Mouse (Mus musculus) monocyte, adult 2 months (primary cell): ENCODE measurements around the gene Nisch.

Experiments used
- DNase-seq, 2 experiments: peaks; one replicate each; pipeline ENCODE4 v3.0.0; 2022; ENCODE audit warnings: low spot score in 2 of 2, low read depth in 1 of 2

Nisch gene

DNA sequence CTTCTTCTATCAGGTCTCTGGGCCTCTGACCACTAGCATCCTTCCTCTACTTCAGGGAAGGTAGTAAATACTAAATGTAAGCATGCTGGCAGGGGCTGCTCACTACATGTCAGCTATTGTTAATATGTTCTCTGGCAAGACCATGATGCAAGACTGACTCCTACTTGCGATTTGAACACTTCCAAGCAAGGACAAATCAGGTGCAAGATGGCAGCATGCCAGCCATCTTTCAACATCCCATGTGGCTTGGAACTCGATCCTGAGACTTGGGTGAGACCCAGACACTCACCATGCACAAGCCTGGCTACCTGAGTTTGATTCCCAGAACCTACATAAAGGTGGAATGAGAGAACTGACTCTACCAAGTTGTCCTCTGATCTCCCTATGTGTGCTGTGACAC, 24.8 kb downstream of the Nisch start:
- no peak for DNase-seq

DNA sequence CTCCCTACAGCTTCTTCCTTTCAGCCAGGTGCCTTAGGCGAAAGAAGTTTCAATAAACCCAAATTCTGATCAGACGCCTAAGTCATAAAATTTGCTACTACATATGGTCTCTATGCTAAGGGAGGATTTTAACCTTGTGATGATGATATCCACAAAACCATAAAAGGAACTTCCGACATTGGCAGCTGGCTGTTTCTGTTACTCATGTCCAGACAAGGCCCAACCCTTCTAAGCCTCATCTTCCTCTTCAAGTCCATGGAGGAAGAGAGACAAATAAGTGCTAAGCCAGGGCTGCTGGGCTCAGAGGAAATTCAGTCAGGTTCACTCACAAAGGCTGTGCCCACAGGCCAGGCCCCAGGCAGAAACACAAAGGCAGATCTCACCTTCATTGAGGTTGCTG, 27.4 kb downstream of the Nisch start:
- DNase-seq: no peak

DNA sequence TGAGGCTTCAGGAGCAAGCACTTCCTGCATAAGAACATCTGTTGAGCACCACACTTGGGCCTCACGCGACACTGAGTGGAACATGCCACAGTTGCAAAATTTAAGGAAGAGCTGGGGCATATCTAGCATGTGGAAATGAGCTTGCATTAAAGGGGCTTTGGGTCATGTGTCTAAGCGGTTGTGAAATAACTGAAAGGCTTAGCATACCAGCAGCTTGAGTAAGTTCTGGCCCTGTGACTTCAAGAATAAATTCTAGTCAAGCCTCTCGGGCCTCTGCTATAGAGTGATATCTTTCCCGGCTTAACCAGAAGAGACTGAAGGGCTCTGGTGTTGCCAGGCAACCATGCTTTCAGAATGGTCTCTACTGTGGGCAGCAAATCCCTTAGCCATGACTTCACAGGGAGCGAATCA, 28.0 kb downstream of the Nisch start:
- no peak for DNase-seq

DNA sequence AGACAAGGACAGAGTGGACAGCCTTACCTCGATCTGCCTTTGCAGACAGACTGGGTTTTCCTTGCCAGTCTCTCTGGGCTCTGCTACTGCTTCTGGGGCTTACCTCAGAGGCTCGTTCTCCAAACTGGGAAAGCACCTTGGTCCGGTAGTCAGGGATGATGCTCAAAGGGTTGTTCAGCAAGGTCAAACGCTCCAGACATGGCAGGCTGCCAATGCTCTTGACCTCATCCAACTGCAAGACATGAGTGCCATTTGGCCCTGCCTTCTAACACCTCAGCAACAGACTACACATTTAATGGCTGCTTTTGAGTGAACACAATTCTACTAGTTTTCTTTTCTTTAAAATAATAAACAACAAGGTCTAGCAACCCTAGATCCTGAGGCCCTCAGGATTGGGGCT, 30.1 kb downstream of the Nisch start:
- no peak for DNase-seq

DNA sequence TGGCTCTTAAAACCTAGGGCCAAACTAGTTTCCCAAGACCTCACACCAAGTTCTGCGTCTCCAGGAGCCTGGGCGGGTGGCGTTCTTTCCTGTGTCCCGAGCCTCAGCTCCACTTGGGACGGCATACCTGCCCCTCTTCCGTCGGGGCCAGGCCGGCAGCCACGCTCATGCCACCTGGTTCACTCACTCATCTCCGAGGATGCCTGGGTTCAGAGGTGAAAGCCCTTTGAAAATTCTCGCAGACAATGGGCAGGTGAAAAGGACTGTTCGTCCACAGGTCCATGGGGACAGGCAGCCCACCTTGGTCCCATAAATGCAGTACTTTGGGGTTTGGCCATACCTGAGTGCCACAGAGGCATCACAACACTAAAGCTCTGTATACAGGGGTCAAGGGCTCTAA, 32.6 kb downstream of the Nisch start:
- no peak for DNase-seq

DNA sequence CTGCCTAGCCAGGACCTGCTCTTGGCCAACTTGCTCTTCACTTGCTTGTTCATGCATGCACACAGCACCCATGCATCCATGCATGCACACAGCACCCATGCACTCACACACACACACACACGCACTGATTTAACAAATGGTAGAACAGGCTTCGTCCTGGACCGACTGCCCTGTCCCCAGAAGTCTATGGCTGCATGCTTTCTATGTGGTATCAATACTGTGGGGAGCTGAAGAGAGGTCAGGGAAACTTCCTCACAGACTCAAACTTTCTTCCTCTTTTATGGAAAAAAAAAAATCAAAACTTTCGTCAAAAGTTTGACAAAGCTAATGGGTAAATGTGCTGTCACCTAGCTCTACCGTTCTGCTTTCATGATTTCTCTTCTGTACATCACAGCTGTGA, 33.2 kb downstream of the Nisch start:
- DNase-seq: no peak

DNA sequence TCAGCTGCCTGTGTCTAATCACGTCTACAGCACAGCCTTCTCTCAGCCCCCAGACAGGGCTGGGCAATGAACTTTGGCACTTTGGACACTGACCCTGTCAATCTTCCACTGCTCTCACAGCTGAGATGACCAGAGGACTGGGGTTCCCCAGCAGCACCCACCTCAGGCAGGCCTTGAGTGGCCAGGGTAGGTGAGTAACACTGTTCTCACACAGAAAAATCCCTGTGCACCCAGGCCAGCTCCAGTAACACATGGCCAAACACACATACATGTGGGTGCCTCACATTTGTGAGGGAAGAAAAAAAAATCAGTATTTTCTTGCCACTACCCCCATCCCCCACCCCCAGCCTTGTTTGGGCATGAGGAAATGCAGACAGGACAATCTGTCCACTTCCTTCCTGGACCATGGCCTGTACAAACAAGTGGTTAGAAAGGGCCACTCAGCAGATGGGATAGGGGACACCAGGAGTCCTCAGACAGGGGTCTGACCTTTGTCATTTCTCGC, 33.9 kb downstream of the Nisch start:
- no peak for DNase-seq

DNA sequence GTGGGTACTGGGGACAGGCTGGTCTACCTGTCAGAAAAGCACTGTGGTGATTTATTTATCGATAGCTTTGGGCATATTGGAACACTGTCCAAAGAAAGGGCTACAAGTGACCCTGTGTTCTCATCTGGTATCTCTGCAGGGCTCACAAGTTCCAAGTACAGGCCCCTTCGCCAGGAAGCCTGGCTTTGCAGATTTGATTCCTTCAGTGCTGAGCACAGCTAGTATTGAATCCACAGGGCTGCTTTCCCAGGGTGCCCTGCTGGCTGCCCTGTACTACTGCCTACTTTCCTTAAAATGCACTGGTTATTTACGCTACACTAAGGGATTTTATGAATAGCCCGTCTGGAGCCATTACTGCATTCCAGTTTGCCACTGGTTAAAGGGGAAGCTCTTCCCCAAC, 35.2 kb downstream of the Nisch start:
- DNase-seq: no peak

DNA sequence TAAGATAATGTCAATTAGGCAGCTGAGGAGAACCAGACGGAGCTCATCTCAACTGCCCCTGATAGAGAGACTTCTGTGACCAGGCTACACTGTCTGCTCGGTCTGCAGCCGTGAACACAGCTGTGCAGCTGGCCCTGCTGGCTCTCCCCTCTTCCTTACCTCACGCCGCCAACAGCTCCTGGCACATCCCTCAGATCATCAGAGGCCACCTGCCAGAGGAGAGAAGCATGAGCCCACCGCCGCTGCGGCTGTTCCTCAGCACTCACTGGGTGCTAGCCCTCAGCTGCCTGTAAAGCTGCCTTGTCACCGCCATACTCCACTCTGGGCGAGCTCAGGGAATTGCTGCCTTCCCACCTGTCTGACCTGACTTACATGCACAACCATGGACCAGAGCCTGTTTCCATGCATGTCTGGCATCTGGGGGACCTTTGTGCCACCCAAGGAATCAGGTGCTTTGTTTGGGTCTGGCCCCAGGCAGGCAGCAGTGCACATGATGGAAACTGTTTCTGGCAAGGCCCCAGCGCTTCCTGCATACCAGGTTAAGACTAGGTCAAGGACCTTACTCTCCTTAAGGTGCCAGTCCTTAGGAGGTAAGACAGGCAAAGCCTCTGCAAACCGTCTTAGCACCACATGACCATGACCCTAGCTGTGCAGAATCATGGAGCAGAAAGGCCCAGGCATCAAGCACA, 36.9 kb downstream of the Nisch start:
- no peak for DNase-seq

DNA sequence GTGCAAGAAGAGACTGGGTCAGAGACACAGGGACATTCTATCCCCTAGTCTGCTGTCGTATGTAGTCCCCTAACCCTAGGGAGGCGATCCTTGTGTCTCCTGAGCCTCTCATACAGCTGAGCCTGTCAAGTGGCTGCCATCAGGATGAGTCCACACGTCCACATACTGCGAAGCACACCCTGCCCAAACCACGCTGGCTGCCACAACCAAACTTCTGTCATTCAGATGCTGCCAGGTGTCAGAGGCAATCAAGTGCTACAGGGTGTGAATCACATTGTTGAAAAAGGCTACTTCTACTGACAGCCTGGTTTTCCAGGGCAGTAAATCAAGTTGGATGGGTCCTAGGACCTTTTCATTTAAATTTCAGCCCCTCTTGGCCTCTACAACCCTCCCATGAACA, 39.0 kb downstream of the Nisch start:
- no peak for DNase-seq

DNA sequence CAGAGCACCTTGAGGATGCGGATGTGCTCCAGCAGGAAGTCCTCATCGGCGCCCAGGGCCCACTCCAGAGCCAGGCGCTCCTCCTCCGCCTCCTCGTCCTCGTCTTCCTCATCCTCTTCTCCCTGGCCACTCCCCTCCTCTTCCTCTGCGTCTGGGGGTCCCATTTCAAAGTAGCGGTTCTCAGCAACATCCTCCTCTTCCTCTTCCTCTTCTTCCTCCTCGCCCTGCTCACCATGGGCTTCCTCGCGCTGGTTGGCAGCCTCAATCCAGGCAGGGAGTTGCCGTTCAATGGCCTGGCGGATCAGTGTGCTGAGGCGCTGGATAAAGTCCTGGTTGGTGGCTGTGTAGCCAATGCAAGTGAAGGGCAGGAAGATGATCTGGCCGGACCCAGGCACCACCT, 39.5 kb downstream of the Nisch start:
- no peak for DNase-seq

DNA sequence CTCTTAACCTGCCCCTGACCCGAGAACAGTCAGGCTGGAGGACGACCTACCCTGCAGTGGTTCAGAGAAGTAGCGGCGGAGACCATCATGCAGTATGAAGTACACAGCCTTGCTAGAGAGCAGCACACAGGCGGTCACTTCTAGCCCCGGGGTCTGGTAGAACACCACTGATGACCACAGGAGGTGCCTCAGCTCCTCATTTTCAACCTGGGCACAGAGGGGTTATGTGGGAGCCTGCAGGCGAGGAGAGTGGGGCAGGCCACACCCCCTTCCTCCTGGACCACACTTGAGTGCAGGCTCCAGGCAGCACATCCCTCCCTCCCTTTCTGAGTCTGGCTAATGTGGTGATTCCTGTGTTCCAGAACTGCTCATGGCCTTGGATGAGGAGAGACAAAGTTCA, 43.2 kb downstream of the Nisch start:
- no peak for DNase-seq

DNA sequence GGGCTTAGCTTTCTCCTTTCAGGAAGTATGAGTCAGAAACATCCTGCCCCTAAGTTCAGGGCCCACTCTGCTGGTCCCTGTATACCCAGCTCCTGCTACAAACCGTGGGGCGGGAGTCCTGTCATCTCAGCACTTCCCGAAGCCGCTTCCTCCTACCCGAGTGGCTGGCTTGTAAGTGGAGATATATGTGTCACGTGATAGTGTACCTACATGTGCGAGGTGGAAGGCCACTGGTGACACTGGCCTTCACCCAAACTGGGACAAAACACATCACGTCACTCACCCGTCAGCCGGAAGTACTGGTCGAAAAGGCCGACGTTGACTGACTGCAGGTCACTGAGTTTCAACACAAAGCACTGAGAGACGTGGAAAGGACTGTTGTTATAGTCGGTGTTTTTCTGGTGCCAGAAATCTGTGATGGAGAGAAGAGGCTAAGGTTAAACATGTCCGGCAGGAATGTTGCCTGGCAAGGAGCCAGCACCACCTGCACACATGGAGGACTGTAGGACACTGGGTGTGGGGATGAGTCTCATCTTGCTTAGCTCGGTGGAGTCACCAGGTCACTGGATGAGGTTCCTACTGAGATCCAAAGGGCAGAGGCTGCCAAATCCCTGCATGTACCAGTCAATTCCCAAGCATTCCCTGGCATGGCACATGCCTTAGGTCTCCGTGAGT, 43.8 kb downstream of the Nisch start:
- DNase-seq: no peak

DNA sequence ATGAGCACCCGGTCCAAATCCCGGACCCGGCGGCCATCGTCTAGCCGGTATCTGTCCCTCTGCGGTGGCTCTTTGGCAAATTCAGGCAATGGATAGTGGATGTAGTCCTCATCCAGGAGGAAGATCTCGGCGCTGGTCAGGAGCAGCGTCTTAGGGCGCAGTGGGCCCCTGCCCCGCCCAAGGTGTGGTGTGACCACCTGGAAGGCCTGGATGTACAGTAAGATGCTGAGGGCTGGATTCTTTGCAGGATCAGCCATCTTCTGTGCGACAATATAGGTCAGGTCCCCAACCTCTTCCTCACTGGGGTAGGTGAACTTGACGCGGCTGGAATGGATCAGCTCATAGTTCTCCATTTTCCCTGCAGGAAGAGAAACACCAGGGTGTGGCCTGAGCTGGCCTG, 44.9 kb downstream of the Nisch start:
- no peak for DNase-seq

DNA sequence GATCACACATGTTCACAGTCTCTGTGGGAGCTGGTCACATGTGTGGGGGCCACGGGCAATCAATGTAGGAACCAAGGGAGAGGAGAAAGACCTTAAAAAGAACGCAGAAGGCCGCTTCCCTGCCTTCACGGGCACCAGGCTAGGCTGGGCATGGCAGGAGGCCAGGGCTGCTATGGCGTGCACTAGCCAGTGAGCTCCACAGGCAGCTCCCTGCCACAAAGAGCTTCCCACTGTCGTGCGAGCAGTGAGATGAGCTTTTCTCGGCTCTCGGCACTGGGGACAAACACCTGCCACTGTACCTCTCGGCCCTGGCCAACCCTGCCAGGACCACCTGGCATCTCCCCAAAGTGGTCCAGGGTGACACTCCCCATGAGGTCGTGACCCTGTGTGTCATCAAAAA, 45.4 kb downstream of the Nisch start:
- DNase-seq: no peak

DNA sequence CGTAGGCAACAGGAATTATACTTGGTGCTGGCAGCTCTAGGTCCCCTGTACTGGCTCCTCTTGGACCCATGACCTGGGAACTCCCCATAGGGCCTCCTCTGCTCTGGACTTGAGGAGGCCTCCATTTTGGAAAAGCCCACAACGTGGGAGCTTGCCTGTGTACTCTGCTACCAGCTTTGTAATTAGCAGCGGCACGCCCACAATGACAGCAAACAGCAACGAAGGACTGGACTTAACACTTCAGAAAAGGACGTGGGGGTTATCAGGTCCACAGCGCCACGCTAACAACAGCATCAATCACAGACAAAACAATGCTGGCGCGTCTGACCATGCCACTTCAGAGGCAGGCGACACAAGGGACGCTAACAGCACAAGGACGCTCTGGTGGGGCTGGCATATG, 45.8 kb downstream of the Nisch start:
- DNase-seq: no peak

DNA sequence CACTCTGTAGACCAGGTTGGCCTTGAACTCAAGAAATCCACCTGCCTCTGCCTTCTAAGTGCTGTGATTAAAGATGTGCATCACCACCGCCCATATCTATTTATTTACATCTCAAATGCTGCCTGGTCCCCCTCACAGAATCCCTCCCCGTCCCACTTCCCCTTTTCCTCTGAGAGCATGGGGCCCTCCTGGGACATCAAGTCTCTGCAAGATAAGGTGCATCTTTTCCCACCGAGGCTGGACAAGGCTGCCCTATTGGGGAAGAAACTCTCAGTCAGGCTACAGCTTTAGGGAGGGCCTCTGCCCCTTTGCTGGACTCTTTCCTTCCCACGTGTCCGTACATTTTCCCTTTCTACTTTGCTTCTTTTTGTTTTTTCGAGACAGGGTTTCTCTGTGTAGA, 47.2 kb downstream of the Nisch start:
- DNase-seq: no peak

DNA sequence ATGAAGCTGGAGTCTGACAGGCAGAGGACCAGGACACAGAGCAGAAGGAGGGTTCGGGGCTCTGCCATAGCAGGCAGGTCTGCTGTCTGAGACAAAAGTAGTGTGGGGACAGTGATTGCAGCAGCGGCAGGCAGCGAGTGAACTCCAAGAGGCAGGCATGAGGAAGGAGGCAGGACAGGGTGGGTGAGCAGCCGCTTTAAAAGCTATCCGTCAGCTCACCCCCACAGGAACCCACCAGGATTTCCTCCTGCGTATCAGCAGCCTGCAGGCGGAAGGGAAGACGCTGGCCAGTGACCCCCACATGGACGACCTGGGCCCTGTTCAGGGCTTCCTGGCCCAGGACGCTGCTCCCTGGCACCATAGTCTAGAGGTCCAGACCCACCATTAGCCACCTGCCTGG, 48.3 kb downstream of the Nisch start, which contains the start of gene Stab1:
Gene Stab1, minus strand, starts transcription at position 217 of the 400 bp plus-strand sequence.
- no peak for DNase-seq

DNA sequence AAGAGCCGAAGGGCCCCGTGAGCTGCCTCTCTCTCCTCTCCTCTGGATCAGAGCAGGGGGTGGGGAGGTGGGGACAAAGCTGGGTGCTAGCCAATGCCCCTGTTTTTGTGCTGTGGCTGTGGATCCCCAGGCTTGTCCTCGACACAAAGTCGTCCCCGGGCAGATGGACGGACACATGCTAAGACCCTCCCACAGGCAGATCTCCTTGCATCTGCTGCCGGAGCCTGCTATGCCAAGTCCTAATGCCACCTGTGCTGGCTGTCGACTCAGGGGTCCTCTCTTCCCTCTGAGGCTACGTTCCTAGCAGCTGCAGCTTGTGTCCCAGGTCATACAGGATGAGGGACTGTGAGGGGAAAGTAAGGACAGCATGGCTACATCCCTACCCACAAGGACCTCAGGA, 49.9 kb downstream of the Nisch start:
- DNase-seq: no peak

DNA sequence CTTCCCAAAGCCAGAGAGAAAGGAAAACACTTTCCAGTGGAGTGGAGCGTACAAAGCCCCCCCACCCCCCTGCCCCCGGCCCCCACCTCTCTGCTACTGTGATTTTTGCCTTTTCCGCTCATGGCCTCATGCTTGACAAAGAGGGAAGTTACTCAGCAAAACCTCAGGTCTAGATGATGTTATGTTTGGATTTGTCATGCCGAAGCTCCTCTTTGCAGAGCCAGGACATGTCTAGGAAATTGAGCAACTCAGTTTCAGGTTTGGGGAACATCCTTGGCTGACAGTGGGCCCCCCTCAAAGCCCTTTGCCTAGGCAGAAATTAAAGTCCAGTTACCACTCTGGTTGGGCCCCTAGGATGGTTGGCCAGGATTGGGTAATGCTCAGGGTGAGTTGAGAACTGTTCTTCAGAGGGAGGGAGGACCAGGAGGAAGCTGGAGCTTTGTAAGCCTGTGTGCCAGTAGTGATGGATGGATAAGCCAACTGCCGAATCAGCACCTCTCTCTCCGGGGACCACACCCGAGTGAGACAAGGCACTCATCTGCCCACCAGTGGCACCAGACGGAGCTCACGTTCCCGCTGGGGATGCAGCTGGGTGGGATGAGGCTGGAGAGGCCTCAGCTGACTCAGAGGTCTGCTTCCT, 50.6 kb downstream of the Nisch start:
- peak; percentile 57 to 68 for DNase-seq

DNA sequence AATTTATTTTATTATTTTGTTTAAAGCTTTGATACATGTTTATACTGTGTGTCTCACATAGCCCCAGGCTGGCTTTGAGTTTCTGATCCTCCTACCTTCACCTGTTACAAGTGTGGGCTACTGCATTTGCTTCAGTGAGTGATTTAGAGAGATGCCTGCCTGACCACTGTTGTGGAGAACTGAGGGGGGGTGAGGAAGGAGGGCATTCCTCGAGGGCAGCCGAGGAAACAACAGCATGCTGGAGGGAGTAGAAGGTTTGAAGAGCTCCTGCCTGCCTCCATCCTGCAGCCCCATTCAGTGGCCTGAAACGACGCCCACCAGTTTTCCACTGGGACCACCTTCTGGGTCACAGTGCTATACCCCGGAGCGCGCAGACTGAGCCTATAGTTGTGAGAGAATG, 51.3 kb downstream of the Nisch start:
- DNase-seq: no peak

DNA sequence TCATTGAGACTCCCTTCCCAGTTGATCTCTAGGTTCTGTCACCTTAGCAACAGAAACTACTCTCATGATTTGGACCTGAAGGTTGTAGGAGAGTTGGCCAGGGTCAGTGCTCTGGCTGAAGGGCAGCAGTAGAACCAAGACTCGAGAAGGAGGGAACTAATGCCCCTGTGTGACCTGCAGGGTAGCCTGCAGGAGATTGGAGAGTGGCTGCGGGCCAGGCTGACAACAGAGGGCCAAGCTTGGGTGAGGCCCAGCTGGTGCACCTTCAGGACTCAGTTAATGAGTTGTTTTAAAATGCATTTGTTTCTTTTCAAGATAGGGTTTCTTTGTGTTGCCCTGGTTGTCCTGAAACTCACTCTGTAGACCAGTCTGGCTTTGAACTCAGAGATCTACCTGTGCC, 51.7 kb downstream of the Nisch start:
- no peak for DNase-seq
